Comparison of ENCODE assay signal across 14 mouse cellular contexts in genomic region chr8:26427311-26427710, GRCm38 (mm10).
"Had no signal": no experiment of that assay in that cellular context is flagged by ENCODE, and none has a peak within 500 bp of the region (broad histone marks: within the 10 kb centered on the region; RNA-seq: fewer than 3 reads in every experiment).

No protein-coding gene starts in this region.

- ATAC-seq: liver, embryonic 12.5 days; midbrain, embryonic 15.5 days had no signal

- H3K36me3 ChIP-seq: liver, embryonic 12.5 days; lung, embryonic 15.5 days; midbrain, embryonic 15.5 days; neural tube, embryonic 12.5 days had no signal

- H3K9me3 ChIP-seq: liver, embryonic 12.5 days; lung, embryonic 15.5 days; midbrain, embryonic 15.5 days; neural tube, embryonic 12.5 days had no signal

- DNase-seq: kidney, postnatal 10 days; kidney, postnatal 4 days; left cerebral cortex, postnatal 4 days; lung, postnatal 14 days; thymus, postnatal 4 days had no signal

- H3K4me1 ChIP-seq: liver, embryonic 12.5 days; lung, embryonic 15.5 days; megakaryocyte, embryonic 14.5 days; midbrain, embryonic 15.5 days; neural tube, embryonic 12.5 days had no signal

- H3K27ac ChIP-seq: layer of hippocampus, adult 2 months; liver, embryonic 12.5 days; lung, embryonic 15.5 days; macrophage; midbrain, embryonic 15.5 days; neural tube, embryonic 12.5 days; stomach, postnatal 0 days had no signal

- H3K27me3 ChIP-seq: liver, embryonic 12.5 days; lung, embryonic 15.5 days; megakaryocyte, embryonic 14.5 days; midbrain, embryonic 15.5 days; neural tube, embryonic 12.5 days had no signal

- H3K9ac ChIP-seq: liver, embryonic 12.5 days; lung, embryonic 15.5 days; midbrain, embryonic 15.5 days; neural tube, embryonic 12.5 days had no signal

- H3K4me2 ChIP-seq: liver, embryonic 12.5 days; lung, embryonic 15.5 days; midbrain, embryonic 11.5 days; midbrain, embryonic 15.5 days; neural tube, embryonic 12.5 days had no signal

- H3K4me3 ChIP-seq: layer of hippocampus, adult 2 months; liver, embryonic 12.5 days; lung, embryonic 15.5 days; megakaryocyte, embryonic 14.5 days; midbrain, embryonic 15.5 days; neural tube, embryonic 12.5 days had no signal
